8 mouse cellular contexts compared by ENCODE assay signal in the genomic region with DNA sequence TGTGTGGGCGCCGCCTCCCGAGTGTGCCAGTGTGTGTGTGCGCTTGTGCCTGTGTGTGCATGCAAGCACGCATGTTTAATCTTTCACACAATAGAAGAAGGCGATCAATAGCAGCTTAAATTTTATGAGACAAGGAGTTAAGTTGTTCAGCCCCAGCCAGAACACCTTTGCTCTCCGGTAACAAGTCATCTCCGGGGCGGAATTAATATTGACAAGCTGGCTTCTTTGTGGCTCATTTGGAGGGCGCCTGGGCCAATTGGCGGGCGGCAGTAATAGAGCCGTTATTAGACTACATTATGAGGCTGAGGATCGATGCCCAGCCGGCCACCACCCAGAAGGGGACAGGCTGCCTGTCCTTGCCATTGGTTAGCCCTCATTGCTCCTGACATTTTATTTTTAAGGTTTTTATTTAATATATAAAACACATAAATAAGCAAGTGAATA.
DNase-seq lines count a peak whose midpoint lies in the region; ATAC-seq lines count a peak whose summit lies in the region.

No protein-coding gene starts in this region.

- H3K4me1 ChIP-seq in neural tube, embryonic 11.5 days (ENCODE audit: control insufficient read depth, insufficient read depth, low read length): no peaks in the 10 kb centered on the region
- peaks cover 21% of the 10 kb centered on the region for H3K4me1 ChIP-seq in midbrain, embryonic 10.5 days
- H3K4me1 ChIP-seq in liver, embryonic 12.5 days: no peaks in the 10 kb centered on the region

- H3K9me3 ChIP-seq in neural tube, embryonic 11.5 days (ENCODE audit: control insufficient read depth, low read length): no peaks in the 10 kb centered on the region
- no peaks in the 10 kb centered on the region for H3K9me3 ChIP-seq in midbrain, embryonic 10.5 days (replicated peaks)
- no peaks in the 10 kb centered on the region for H3K9me3 ChIP-seq in liver, embryonic 12.5 days (replicated peaks)

- no peak overlapping the region for H3K4me3 ChIP-seq in neural tube, embryonic 11.5 days (ENCODE audit: low read depth, low read length)
- no peak overlapping the region for H3K4me3 ChIP-seq in midbrain, embryonic 10.5 days
- no peak overlapping the region for H3K4me3 ChIP-seq in liver, embryonic 12.5 days

- 56% methylated on average over 15 of the region's 15 CpGs for WGBS in neural tube, embryonic 11.5 days
- 87% methylated on average over 15 of the region's 15 CpGs for WGBS in midbrain, embryonic 10.5 days
- 79% methylated on average over 15 of the region's 15 CpGs for WGBS in liver, embryonic 12.5 days (ENCODE audit: insufficient replicate concordance)

- ATAC-seq in neural tube, embryonic 11.5 days (ENCODE audit: insufficient read depth, low FRiP score, low TSS enrichment): peak; percentile 49; the same call in 1 of the 2 replicates
- ATAC-seq in megakaryocyte-erythroid progenitor cell, adult 5-6 weeks (replicated peaks; ENCODE audit: low FRiP score, low TSS enrichment, poor library complexity, severe bottlenecking): no peak
- ATAC-seq in liver, embryonic 12.5 days: no peak

- no peaks in the 10 kb centered on the region for H3K27me3 ChIP-seq in neural tube, embryonic 11.5 days (ENCODE audit: control insufficient read depth, insufficient read depth, low read length)
- peaks cover 31% of the 10 kb centered on the region for H3K27me3 ChIP-seq in midbrain, embryonic 10.5 days (ENCODE audit: low read depth, poor library complexity, severe bottlenecking)
- no peaks in the 10 kb centered on the region for H3K27me3 ChIP-seq in liver, embryonic 12.5 days (replicated peaks)

- no peak overlapping the region for H3K27ac ChIP-seq in neural tube, embryonic 11.5 days (ENCODE audit: low read depth, low read length)
- H3K27ac ChIP-seq in midbrain, embryonic 10.5 days (replicated peaks): peak overlapping the region; percentile 6
- no peak overlapping the region for H3K27ac ChIP-seq in liver, embryonic 12.5 days

- no peaks in the 10 kb centered on the region for H3K36me3 ChIP-seq in neural tube, embryonic 11.5 days (ENCODE audit: control insufficient read depth, insufficient read depth, low read length)
- no peaks in the 10 kb centered on the region for H3K36me3 ChIP-seq in midbrain, embryonic 10.5 days
- no peaks in the 10 kb centered on the region for H3K36me3 ChIP-seq in liver, embryonic 12.5 days

- H3K9ac ChIP-seq in neural tube, embryonic 11.5 days (ENCODE audit: low read length): no peak overlapping the region
- H3K9ac ChIP-seq in liver, embryonic 12.5 days: no peak overlapping the region

- peak overlapping the region; percentile 12; the same call in 1 of the 2 replicates for H3K4me2 ChIP-seq in neural tube, embryonic 11.5 days (ENCODE audit: low read depth)
- no peak overlapping the region for H3K4me2 ChIP-seq in liver, embryonic 12.5 days

- peak; percentile 11 to 22 for DNase-seq in cerebellum, postnatal 25 days
- no peak for DNase-seq in cerebellum, adult 11-12 months
- no peak for DNase-seq in neural tube, embryonic 11.5 days (ENCODE audit: low spot score)
- DNase-seq in neural tube, embryonic 10.5 days (ENCODE audit: extremely low spot score, low spot score): no peak
- DNase-seq in midbrain, embryonic 10.5 days (ENCODE audit: low spot score): peak; percentile 20
- no peak for DNase-seq in heart, adult 18-20 months

Comparison
In these comparisons a context has a peak if more than half of its experiments do, and no peak if none do; other contexts are left out.
1. DNase-seq: peak in cerebellum, postnatal 25 days (2 of 2) and midbrain, embryonic 10.5 days (single experiment); none in cerebellum, adult 11-12 months (single experiment), neural tube, embryonic 11.5 days (single experiment), neural tube, embryonic 10.5 days (single experiment) and heart, adult 18-20 months (0 of 2).